Mouse (Mus musculus) hindbrain, embryonic 14.5 days (tissue): Measurements from ENCODE around the gene Trim50. TPM values are rescaled to one million over a fixed set of nuclear protein-coding genes. Genes with fewer than 3 reads are reported as not detected.

Experiments used
- ATAC-seq: fragments of 200-750 bp; cut with Nextera tagmentation; 2 replicates; pipeline ENCODE4 v1.8.0; 2017; ENCODE audit warnings: moderate number of reproducible peaks, mild to moderate bottlenecking, moderate TSS enrichment, moderate library complexity; ENCODE audit not compliant: low FRiP score
- DNase-seq: peaks from one replicate; pipeline ENCODE4 v3.0.0-alpha.2; 2015; ENCODE audit warnings: low spot score
- H3K27ac ChIP-seq: fragments of 300-500 bp; sonication (generic); 2 replicates; pipeline ENCODE4 v1.5.1; 2014; ENCODE audit warnings: mild to moderate bottlenecking, moderate library complexity
- H3K27me3 ChIP-seq: fragments of 300-500 bp; sonication (generic); 2 replicates; pipeline ENCODE4 v1.6.1; 2014; ENCODE audit warnings: mild to moderate bottlenecking, low read length, mixed read lengths; ENCODE audit not compliant: control insufficient read depth, insufficient read depth
- H3K36me3 ChIP-seq: fragments of 300-500 bp; sonication (generic); replicated peaks from 2 replicates; pipeline ENCODE4 v1.6.1; 2014; ENCODE audit not compliant: control insufficient read depth, insufficient read depth
- H3K4me1 ChIP-seq: fragments of 300-500 bp; sonication (generic); replicated peaks from 2 replicates; pipeline ENCODE4 v1.6.1; 2014; ENCODE audit warnings: antibody characterized with exemption, low read length, mixed read lengths; ENCODE audit not compliant: control insufficient read depth, insufficient read depth
- H3K4me2 ChIP-seq: fragments of 300-500 bp; sonication (generic); replicated peaks from 2 replicates; pipeline ENCODE4 v1.6.1; 2014; ENCODE audit warnings: mild to moderate bottlenecking, moderate library complexity
- H3K4me3 ChIP-seq: fragments of 300-500 bp; sonication (generic); replicated peaks from 2 replicates; pipeline ENCODE4 v1.5.1; 2014; ENCODE audit warnings: mild to moderate bottlenecking, low read length
- H3K9ac ChIP-seq: fragments of 300-500 bp; sonication (generic); 2 replicates; pipeline ENCODE4 v1.6.1; 2014
- H3K9me3 ChIP-seq: fragments of 300-500 bp; sonication (generic); 2 replicates; pipeline ENCODE4 v1.6.1; 2016; ENCODE audit warnings: low read length; ENCODE audit not compliant: control insufficient read depth
- WGBS: fragments of 180-500 bp; shearing (Covaris S2); extraction: QIAGEN DNeasy Blood & Tissue Kit; methylation state at CpG from one replicate; pipeline ENCODE4 v1.1.7; 2014; 5-methylcytosine and 5-hydroxymethylcytosine counted together
- polyA plus RNA-seq: library from polyadenylated mRNA; unstranded; fragments of >200 nt; fragmentation: Nextera tagmentation; extraction: Ambion mirVana; gene quantifications from 2 replicates; pipeline ENCODE4 v1.2.1, GENCODE M21; 2014

Trim50 gene
- polyA plus RNA-seq: not detected in 2 replicates

GRCm38 (mm10) chr5:135352995-135353394 is at the start of gene Trim50:
TSS of gene Trim50 (plus strand) at chr5:135353295.
- H3K9ac ChIP-seq: no peak within 1 kb of the TSS
- DNase-seq: no peak
- H3K4me3 ChIP-seq: no peak within 1 kb of the TSS
- no peaks in the 10 kb centered on the region for H3K4me1 ChIP-seq
- ATAC-seq: no peak
- WGBS: 70% methylated on average over 9 of the region's 9 CpGs
- no peak within 1 kb of the TSS for H3K27ac ChIP-seq
- no peaks in the 10 kb centered on the region for H3K9me3 ChIP-seq
- no peaks in the 10 kb centered on the region for H3K36me3 ChIP-seq
- no peaks in the 10 kb centered on the region for H3K27me3 ChIP-seq
- H3K4me2 ChIP-seq: no peak within 1 kb of the TSS

- Histone ChIP-seq H3K4me2 (no peak overlapping the region), H3K4me1 (no peaks in the 10 kb centered on the region), H3K36me3 (no peaks in the 10 kb centered on the region), H3K9me3 (no peaks in the 10 kb centered on the region), H3K4me3 (no peak overlapping the region), H3K9ac (no peak overlapping the region), H3K27ac (no peak overlapping the region), H3K27me3 (no peaks in the 10 kb centered on the region)
- WGBS: 40% methylated on average over 10 of the region's 10 CpGs
- ATAC-seq (no peak), DNase-seq (no peak)
These were observed 46.7 kb upstream of the Trim50 start for GRCm38 (mm10) chr5:135306321-135306965.

- ATAC-seq: no peak
- H3K36me3 ChIP-seq: no peaks in the 10 kb centered on the region
- H3K4me1 ChIP-seq: no peaks in the 10 kb centered on the region
- no peak for DNase-seq
- no peak overlapping the region for H3K27ac ChIP-seq
- H3K9me3 ChIP-seq: no peaks in the 10 kb centered on the region
- 93% methylated on average over 3 of the region's 3 CpGs for WGBS
- H3K27me3 ChIP-seq: no peaks in the 10 kb centered on the region
- no peak overlapping the region for H3K9ac ChIP-seq
- no peak overlapping the region for H3K4me2 ChIP-seq
- no peak overlapping the region for H3K4me3 ChIP-seq
These were observed 36.9 kb upstream of the Trim50 start for GRCm38 (mm10) chr5:135316177-135316576.

GRCm38 (mm10) chr5:135319856-135320255 is 33.2 kb upstream of the Trim50 start:
- no peaks in the 10 kb centered on the region for H3K9me3 ChIP-seq
- 72% methylated on average over 2 of the region's 2 CpGs for WGBS
- H3K4me3 ChIP-seq: no peak overlapping the region
- H3K4me1 ChIP-seq: no peaks in the 10 kb centered on the region
- no peak overlapping the region for H3K9ac ChIP-seq
- no peak overlapping the region for H3K27ac ChIP-seq
- DNase-seq (no peak), ATAC-seq (no peak)
- no peaks in the 10 kb centered on the region for H3K27me3 ChIP-seq
- H3K36me3 ChIP-seq: no peaks in the 10 kb centered on the region
- no peak overlapping the region for H3K4me2 ChIP-seq

- H3K9ac ChIP-seq: no peak overlapping the region
- ATAC-seq (no peak), DNase-seq (no peak)
- no peak overlapping the region for H3K27ac ChIP-seq
- H3K27me3 ChIP-seq: no peaks in the 10 kb centered on the region
- no peaks in the 10 kb centered on the region for H3K9me3 ChIP-seq
- H3K36me3 ChIP-seq: no peaks in the 10 kb centered on the region
- no peak overlapping the region for H3K4me2 ChIP-seq
- H3K4me3 ChIP-seq: no peak overlapping the region
- H3K4me1 ChIP-seq: no peaks in the 10 kb centered on the region
- 85% methylated on average over 1 of the region's 1 CpGs for WGBS
These were observed 30.9 kb upstream of the Trim50 start for GRCm38 (mm10) chr5:135322197-135322596.

- WGBS: 15% methylated on average over 3 of the region's 3 CpGs
- Histone ChIP-seq H3K36me3 (no peaks in the 10 kb centered on the region), H3K27me3 (no peaks in the 10 kb centered on the region), H3K27ac (no peak overlapping the region), H3K4me2 (no peak overlapping the region), H3K4me1 (no peaks in the 10 kb centered on the region), H3K9ac (no peak overlapping the region), H3K9me3 (no peaks in the 10 kb centered on the region), H3K4me3 (no peak overlapping the region)
- no peak for ATAC-seq
- no peak for DNase-seq
These were observed 26.9 kb upstream of the Trim50 start for GRCm38 (mm10) chr5:135326121-135326659.

- no peak for DNase-seq
- no peaks in the 10 kb centered on the region for H3K4me1 ChIP-seq
- 89% methylated on average over 4 of the region's 4 CpGs for WGBS
These were observed 23.6 kb upstream of the Trim50 start for GRCm38 (mm10) chr5:135329471-135329870.

GRCm38 (mm10) chr5:135330201-135330600 is 22.9 kb upstream of the Trim50 start:
- no peaks in the 10 kb centered on the region for H3K4me1 ChIP-seq
- no peaks in the 10 kb centered on the region for H3K36me3 ChIP-seq
- DNase-seq (no peak), ATAC-seq (no peak)
- WGBS: 88% methylated on average over 5 of the region's 5 CpGs
- no peaks in the 10 kb centered on the region for H3K9me3 ChIP-seq
- no peak overlapping the region for H3K27ac ChIP-seq
- no peak overlapping the region for H3K4me3 ChIP-seq
- no peak overlapping the region for H3K9ac ChIP-seq
- H3K4me2 ChIP-seq: no peak overlapping the region
- no peaks in the 10 kb centered on the region for H3K27me3 ChIP-seq

More at GRCm38 (mm10) chr5:135329471-135329870, 23.6 kb upstream of the Trim50 start:
- no peak overlapping the region for H3K4me3 ChIP-seq
- no peaks in the 10 kb centered on the region for H3K9me3 ChIP-seq
- no peaks in the 10 kb centered on the region for H3K36me3 ChIP-seq
- H3K9ac ChIP-seq: no peak overlapping the region
- H3K27ac ChIP-seq: no peak overlapping the region
- ATAC-seq: no peak
- H3K27me3 ChIP-seq: no peaks in the 10 kb centered on the region
- H3K4me2 ChIP-seq: no peak overlapping the region

GRCm38 (mm10) chr5:135331161-135331560 is 21.9 kb upstream of the Trim50 start:
- Histone ChIP-seq H3K4me3 (no peak overlapping the region), H3K4me1 (no peaks in the 10 kb centered on the region), H3K36me3 (no peaks in the 10 kb centered on the region), H3K4me2 (no peak overlapping the region), H3K27ac (no peak overlapping the region), H3K27me3 (no peaks in the 10 kb centered on the region), H3K9me3 (no peaks in the 10 kb centered on the region), H3K9ac (no peak overlapping the region)
- ATAC-seq (no peak), DNase-seq (no peak)
- 92% methylated on average over 6 of the region's 6 CpGs for WGBS
